Mouse (Mus musculus): Measurements from ENCODE around the gene Prr5.
A peak's percentile ranks its signal among the peaks of the same experiment; 100 is the strongest.

Gene Prr5

GRCm38 (mm10) chr15:84679090-84679489 is 9.7 kb downstream of the Prr5 start:
- DNase-seq (ENCODE audit: inconsistent age in 2 of 2, low spot score in 1 of 2), result no peak

DNA sequence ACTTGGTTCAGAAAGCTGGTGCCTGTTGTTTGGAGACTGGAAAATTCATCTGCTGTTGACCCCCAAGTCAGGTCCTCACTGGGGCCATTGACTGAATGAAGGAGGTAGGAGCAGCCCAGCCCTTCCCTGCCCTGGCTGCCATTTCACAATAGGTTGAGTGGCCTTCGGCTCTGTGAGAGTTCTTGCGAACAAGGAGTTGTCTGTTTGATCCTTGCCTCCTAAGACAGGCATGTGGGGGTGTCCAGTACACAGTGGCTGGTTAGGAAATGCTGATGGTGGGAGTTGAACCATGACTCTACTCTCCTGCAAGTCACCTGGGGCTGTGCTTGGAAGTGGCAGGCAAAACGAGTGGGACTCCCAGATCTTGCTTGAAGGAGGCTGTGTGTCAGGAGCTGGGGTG is 10.4 kb downstream of the Prr5 start:
- no peak for DNase-seq (ENCODE audit: inconsistent age in 2 of 2, low spot score in 1 of 2)

- DNase-seq (ENCODE audit: inconsistent age in 2 of 2, low spot score in 1 of 2), result peak; percentile 87 to 96
Measured at GRCm38 (mm10) chr15:84680545-84681454, 11.4 kb downstream of the Prr5 start.

GRCm38 (mm10) chr15:84681455-84682193 is 12.2 kb downstream of the Prr5 start:
- DNase-seq (ENCODE audit: inconsistent age in 2 of 2, low spot score in 1 of 2), result peak; percentile 38 to 60

DNA sequence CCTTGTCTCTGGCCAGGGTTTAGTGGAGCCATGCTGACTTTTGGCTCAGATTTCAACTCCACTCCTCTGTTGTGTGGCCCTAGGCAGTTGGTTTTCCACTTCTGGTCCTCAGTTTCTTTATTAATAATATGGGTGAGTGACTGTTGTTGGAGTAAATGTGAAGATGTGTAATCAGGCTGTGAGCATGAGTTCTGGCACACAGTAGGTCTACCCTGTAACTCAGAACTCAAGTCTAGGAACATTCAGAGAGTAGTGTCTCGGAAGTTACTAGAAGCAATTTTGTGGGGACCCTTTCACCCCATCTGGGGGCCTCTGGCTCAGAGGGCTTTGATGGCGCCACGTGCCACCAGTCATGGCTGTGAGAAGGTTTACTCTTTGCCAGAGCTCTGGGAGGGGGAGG is 12.8 kb downstream of the Prr5 start:
- DNase-seq (ENCODE audit: inconsistent age in 2 of 2, low spot score in 1 of 2), result no peak

- DNase-seq (ENCODE audit: inconsistent age in 2 of 2, low spot score in 1 of 2), result no peak
Measured at GRCm38 (mm10) chr15:84682821-84683220, 13.4 kb downstream of the Prr5 start.

GRCm38 (mm10) chr15:84684520-84684919 is 15.1 kb downstream of the Prr5 start:
- DNase-seq (ENCODE audit: inconsistent age in 2 of 2, low spot score in 1 of 2), result no peak

DNA sequence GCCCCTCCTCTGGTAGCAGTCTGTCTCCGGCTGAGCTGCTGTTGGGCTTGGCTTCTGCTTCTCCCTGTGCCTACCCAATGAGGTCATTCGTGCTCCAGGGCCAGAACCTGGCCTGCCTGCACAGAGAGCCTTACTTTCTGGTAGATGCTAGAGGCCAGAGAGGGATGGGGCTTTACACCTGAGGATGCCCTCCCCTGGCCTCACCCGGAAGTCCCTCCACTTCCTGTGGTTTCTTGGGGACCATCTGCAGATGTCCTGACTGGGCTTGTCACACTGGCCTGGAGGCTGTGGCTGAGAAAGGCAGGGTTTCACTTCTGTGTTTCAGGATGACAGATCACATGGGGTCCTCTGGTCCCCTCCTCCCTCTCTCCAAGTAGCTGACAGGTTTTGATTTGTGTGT is 16.0 kb downstream of the Prr5 start:
- DNase-seq (ENCODE audit: inconsistent age in 2 of 2, low spot score in 1 of 2), result peak in 1 of 2 experiments; percentile 45

GRCm38 (mm10) chr15:84687904-84688303 is 18.5 kb downstream of the Prr5 start:
- no peak for DNase-seq (ENCODE audit: inconsistent age in 2 of 2, low spot score in 1 of 2)

DNA sequence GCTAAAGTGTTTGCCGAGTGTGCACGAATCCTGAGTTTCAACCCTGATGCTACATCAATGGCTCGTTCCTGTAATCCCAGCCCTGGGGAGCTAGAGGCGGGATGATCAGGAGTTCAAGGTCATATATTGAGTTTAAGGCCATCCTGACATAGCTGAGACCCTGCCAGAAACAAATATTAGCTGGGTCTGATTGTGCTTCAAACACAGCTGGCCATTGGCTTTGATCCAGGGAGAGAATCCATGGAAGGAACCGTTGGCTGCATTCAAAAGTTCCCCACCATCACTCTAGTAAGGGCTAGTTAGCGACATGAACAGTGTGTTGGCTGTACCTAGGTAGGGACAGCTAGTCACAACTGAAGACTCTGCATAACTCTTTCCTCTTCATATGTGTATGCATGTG is 19.9 kb downstream of the Prr5 start:
- DNase-seq (ENCODE audit: inconsistent age in 2 of 2, low spot score in 1 of 2), result no peak

- DNase-seq (ENCODE audit: inconsistent age in 2 of 2, low spot score in 1 of 2), result no peak
Measured at GRCm38 (mm10) chr15:84691513-84691912, 22.1 kb downstream of the Prr5 start.

DNA sequence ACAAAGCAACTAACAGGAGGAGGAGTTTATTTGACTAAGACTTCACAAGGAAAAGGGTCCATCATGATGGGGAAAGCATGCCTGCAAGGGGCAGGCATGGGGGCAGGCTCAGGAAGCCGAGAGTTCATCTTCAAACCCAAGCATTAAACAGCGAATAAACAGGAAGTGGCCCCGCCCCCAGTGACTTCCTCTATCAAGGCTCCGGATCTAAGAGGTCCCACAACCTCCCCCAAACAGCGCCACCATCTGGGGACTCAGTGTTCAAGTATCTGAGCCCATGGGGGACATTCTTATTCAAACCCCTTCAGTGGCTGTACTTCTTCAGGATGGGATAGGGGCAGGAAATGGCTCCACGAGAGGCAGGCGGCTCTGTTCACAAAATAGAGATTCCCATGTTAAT is 23.2 kb downstream of the Prr5 start:
- DNase-seq (ENCODE audit: inconsistent age in 2 of 2, low spot score in 1 of 2), result no peak

GRCm38 (mm10) chr15:84696021-84696420 is 26.6 kb downstream of the Prr5 start:
- no peak for DNase-seq (ENCODE audit: inconsistent age in 2 of 2, low spot score in 1 of 2)

DNA sequence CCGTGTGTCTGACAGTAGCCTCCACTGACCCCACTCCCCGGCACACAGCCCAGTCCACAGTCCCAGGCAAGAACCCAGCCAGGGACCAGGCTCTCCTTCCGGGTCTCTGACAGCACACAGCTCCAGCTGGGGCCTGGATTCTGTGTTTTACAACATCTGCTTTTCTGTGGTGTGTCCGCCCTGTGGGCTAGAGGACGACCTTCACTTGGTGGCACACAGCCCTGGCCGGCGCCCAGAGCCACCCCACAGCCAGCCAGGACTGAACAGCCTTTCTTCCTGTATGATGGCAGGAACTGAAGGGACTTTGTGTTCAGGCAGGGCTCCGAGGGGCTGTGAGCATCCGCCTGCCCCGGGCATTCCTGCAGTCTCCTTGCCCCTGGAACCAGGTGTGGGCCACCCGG is 28.2 kb downstream of the Prr5 start:
- peak; percentile 60 to 87 for DNase-seq (ENCODE audit: inconsistent age in 2 of 2, low spot score in 1 of 2)

DNA sequence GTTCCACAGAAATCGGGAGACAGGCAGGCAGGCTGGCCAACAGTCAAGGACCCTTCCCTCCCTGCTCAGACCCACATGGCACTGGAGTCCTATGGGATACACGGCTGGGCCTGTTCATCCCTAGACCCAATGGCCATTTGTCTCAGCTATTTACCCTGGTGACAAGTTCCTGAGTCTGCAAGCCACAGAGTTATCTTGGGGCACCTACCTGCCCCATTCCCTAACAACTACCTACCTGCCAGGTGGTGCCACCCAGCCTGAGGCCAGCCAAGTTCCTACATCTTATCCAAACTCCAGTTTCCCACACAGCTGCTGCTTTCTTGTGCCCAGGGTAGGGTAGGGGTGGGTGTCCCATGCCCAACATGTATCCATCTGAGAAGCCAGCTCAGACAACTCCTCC is 28.8 kb downstream of the Prr5 start:
- DNase-seq (ENCODE audit: inconsistent age in 2 of 2, low spot score in 1 of 2), result no peak

DNA sequence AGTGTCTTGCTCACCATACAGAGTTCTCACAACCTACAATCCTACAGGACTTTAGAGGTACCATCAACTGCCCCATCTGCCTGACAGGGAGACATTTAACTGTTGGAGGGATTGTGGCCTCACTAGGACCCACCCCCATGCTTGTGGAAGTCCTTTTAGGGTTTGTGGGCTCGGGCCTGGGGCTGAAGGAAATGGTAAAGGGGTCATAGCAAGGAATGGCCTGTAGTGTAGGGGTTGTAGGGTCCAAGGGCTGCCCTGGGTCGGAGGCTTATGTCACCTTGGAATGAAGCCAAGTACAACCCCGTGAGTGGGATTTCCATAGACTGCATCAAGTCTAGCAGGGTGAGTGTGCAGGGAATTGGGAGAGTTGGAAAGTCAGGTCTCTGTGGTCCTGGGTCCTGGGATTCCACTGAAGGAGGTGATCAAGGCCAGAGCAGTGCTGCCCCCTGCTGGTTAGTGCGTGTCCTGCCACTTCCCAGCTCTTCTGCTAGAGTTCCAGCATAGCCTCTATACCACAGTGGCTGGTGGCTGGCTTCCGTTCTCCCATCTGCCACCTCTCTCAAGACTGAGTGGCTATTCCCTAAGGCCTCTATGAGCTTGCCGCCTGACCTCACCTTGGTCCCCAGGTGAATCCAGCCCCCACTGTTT is 30.9 kb downstream of the Prr5 start:
- peak; percentile 56 to 79 for DNase-seq (ENCODE audit: inconsistent age in 2 of 2, low spot score in 1 of 2)

DNA sequence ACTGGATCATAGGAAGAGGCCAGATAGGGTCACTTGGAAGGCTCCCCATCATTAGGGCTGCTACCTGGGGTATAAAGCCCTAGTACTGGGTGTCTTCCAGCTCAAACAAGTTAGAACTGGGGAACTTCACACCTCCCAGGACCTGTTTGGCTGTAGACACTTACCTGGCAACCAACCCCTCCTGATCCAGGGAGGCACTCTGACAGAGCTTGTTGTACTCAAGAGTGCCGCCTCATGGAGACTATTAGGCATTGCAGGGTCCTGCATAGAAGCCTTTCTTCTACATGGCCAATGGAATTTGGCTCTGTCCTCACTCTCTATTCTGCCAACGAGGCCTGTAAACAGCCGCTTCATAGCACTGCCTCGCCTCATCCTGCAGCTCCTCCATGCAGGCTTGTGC is 32.5 kb downstream of the Prr5 start:
- DNase-seq (ENCODE audit: inconsistent age in 2 of 2, low spot score in 1 of 2), result peak in 1 of 2 experiments; percentile 75

- DNase-seq (ENCODE audit: inconsistent age in 2 of 2, low spot score in 1 of 2), result peak in 1 of 2 experiments; percentile 35
Measured at GRCm38 (mm10) chr15:84702391-84703345, 33.2 kb downstream of the Prr5 start.

DNA sequence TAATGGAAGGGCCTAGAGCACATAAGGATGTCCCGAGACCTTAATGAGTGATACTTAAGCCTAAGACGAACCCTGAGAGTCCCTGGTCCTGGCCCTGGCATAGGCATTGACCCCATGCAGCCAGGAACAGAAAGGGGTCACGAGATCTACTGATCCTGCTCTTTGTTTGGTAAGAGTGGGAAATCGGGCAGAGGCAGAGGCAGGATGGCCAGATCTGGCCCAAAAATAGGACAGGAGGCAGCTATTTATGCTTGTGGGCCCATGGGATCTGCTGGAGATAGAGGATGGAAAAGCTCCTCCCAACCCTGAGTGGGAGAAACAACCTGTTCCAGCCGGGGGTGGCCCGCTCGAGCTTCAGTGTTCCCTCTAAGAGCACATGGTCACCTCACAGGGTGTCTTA is 34.6 kb downstream of the Prr5 start:
- no peak for DNase-seq (ENCODE audit: inconsistent age in 2 of 2, low spot score in 1 of 2)

GRCm38 (mm10) chr15:84705351-84705901 is 36.0 kb downstream of the Prr5 start:
- no peak for DNase-seq (ENCODE audit: inconsistent age in 2 of 2, low spot score in 1 of 2)
